Mouse (Mus musculus) inflammation-experienced regulatory T-cells, adult 6 months (primary cell): ENCODE data around the gene Olfm3. TPM values are rescaled to one million over a fixed set of nuclear protein-coding genes. Genes with fewer than 3 reads are reported as not detected.

Experiments
- ATAC-seq: one replicate; pipeline ENCODE4 v1.8.0; 2017
- polyA plus RNA-seq, 3 experiments: library from polyadenylated mRNA; unstranded; fragments of 100-300 nt; shearing (Covaris generic); gene quantifications; one replicate each; pipeline ENCODE4 v1.2.1; 2017

Gene Olfm3
- polyA plus RNA-seq = not detected

GRCm38 (mm10) chr3:114903924-114904438 is at the start of gene Olfm3:
Gene Olfm3 (plus strand): TSS chr3:114904078.
- no peak for ATAC-seq

- no peak for ATAC-seq
These were observed 14.1 kb upstream of the Olfm3 start for GRCm38 (mm10) chr3:114889764-114890163.

- ATAC-seq = no peak
These were observed 950 bp downstream of the Olfm3 start for GRCm38 (mm10) chr3:114904633-114905423.

GRCm38 (mm10) chr3:114907537-114907936 is 3.7 kb downstream of the Olfm3 start:
- no peak for ATAC-seq

- ATAC-seq = no peak
These were observed 5.0 kb downstream of the Olfm3 start for GRCm38 (mm10) chr3:114908846-114909245.

GRCm38 (mm10) chr3:114920102-114920501 is 16.2 kb downstream of the Olfm3 start:
- no peak for ATAC-seq

GRCm38 (mm10) chr3:114929605-114930004 is 25.7 kb downstream of the Olfm3 start:
- ATAC-seq = no peak

GRCm38 (mm10) chr3:114930336-114930735 is 26.5 kb downstream of the Olfm3 start:
- ATAC-seq = no peak

GRCm38 (mm10) chr3:114930796-114931195 is 26.9 kb downstream of the Olfm3 start:
- ATAC-seq = no peak

GRCm38 (mm10) chr3:114932881-114933280 is 29.0 kb downstream of the Olfm3 start:
- no peak for ATAC-seq

- no peak for ATAC-seq
These were observed 51.0 kb downstream of the Olfm3 start for GRCm38 (mm10) chr3:114954904-114955303.

- ATAC-seq = no peak
These were observed 55.6 kb downstream of the Olfm3 start for GRCm38 (mm10) chr3:114959311-114959967.

- ATAC-seq = no peak
These were observed 58.6 kb downstream of the Olfm3 start for GRCm38 (mm10) chr3:114962316-114963083.

GRCm38 (mm10) chr3:114971183-114971582 is 67.3 kb downstream of the Olfm3 start:
- no peak for ATAC-seq

- no peak for ATAC-seq
These were observed 68.6 kb downstream of the Olfm3 start for GRCm38 (mm10) chr3:114972522-114972921.

GRCm38 (mm10) chr3:114990828-114991227 is 87.0 kb downstream of the Olfm3 start:
- no peak for ATAC-seq

- ATAC-seq = no peak
These were observed 92.1 kb downstream of the Olfm3 start for GRCm38 (mm10) chr3:114995956-114996355.

- ATAC-seq = no peak
These were observed 123.7 kb downstream of the Olfm3 start for GRCm38 (mm10) chr3:115027560-115027959.

GRCm38 (mm10) chr3:115028046-115028445 is 124.2 kb downstream of the Olfm3 start:
- no peak for ATAC-seq

GRCm38 (mm10) chr3:115028611-115029010 is 124.7 kb downstream of the Olfm3 start:
- no peak for ATAC-seq

GRCm38 (mm10) chr3:115049060-115049459 is 145.2 kb downstream of the Olfm3 start:
- ATAC-seq = no peak

GRCm38 (mm10) chr3:115064901-115065300 is 161.0 kb downstream of the Olfm3 start:
- ATAC-seq = no peak
